Mouse (Mus musculus): ENCODE data around the gene Veph1.

Veph1 gene

GRCm38 (mm10) chr3:66004989-66005388, 291.6 kb downstream of the Veph1 start:
- no peak for DNase-seq

- no peak for DNase-seq
Observed at GRCm38 (mm10) chr3:66004220-66004951, 292.3 kb downstream of the Veph1 start.

All from lung, postnatal 14 days (tissue).